Mouse (Mus musculus) regulatory T cell (primary cell): ENCODE results near the gene Anapc15.

ENCODE experiments used
- in situ Hi-C: fragments of 300-600 bp; cut with MboI, MseI; formaldehyde crosslinking; loops from one replicate; pipeline ENCODE4 v1.15.1; 2025; ENCODE audit warnings: high pct_unique_total_duplicates

The Anapc15 gene

DNA sequence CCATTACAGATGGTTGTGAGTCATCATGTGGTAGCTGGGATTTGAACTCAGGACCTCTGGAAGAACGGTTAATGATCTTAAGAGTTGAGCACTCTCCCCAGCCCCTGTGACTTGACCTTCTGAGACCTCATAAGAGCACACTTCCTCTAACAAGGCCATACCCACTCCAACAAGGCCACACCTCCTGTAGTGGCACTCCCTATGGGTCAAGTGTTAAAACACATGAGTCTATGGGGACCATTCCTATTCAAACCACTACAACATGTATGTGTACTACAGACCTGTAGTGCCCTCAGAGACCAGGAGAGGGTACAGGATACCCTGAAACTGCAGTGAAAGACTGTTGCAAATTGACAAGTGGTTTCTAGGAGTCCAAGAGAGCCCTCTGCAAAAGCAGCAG lies 15.6 kb upstream of the Anapc15 start:
- in situ Hi-C loops, result loop anchor here (10.0 kb wide), 2 partner anchors 173 to 1653 kb away; no protein-coding TSS in a partner anchor

DNA sequence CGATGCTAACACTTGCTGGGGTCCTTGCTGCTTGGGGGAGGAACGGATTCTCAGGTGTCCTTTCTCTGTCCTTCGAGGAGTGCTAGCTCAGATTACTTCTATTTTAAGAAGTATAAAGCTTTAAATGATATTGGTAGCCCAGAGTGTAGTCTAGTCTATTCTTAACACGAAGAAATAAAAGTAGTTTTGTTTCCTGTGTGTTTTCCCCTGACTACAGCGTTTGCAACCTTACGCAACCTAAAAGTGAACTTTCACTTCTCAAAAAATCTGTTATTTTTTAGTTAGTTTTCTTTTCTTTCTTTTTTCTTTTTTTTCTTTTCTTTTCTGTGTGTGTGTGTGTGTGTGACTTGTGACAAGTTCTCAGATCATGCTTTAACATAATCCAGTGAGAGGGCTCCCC lies 11.8 kb upstream of the Anapc15 start:
- in situ Hi-C loops, result no loop called here

DNA sequence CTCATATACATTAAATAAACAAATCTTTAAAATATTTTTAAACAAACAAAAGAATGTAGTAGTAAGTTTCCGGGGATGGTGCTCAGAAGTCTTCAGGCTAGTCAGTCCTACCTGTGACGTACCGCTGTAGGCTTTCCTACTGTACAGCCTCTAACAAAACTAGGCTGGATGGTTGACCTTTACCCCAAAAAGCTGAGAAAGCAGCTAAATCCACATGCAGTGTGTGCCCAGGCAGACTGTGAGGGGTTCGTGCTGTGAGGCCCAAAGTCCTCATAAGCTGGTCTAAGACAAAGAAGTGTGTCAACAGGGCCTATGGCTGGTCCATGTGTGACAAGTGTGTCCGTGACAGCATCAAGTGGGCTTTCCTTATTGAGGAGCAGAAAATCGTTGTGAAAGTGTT lies 10.7 kb upstream of the Anapc15 start:
- in situ Hi-C loops, result no loop called here

DNA sequence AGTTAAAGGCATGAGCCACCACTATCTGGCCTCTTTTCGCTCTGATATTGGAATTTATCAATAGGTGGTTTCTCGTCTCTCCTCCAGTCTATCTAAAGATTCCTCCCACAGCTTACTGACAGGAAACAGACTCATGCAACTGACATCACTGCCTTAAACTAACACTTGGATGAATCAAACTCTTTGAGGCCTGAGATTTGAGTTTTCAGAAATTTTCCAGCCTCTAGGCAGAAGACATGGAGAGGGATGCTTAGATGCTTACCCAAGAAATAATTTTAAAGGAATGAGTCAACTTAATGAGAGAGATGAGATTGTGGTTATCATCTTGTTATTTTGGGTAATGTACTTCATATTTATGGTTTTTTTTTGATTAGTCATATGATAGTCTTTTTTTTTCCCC lies 9.7 kb upstream of the Anapc15 start:
- in situ Hi-C loops, result no loop called here

DNA sequence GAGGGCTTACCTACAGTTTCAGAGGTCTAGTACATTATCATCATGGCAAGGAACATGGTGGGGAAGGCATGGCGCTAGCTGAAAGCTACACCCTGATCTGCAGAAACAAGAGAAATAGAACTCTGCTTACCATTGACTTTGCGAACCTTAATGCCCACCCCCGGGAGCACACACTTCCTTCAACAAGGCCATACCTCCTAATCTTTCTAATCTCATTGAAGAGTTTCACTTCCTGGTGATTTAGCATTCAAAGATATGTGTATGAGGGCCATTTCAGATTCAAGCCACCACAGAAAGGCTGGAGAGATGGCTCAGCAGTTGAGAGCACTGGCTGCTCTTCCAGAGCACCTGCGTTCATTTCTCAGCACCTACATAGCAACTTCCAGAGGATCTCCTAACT lies 6.4 kb upstream of the Anapc15 start, which contains the start of gene Folr2:
TSS of gene Folr2 (minus strand) at position 101 of the 400 bp plus-strand sequence.
- in situ Hi-C loops, result no loop called here

DNA sequence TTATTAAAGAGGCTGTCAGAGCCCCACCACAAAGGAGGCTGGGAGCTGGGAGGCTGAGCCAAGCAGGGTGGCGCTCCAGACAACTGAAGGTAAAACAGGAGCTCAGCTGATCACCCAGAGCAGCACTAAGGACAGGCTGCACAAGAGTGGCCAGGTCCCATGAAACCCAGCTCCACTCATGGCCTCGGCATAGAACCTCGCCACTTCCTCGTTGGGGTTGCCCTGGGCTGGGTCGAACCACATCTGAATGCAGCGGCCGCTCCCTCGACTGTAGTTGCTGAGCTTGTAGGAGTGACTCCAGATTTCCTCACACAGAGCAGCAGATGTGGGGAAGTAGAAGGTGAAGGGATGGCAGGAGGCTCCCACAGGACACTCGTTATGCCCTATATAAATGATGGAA lies 5.2 kb upstream of the Anapc15 start:
- in situ Hi-C loops, result no loop called here

DNA sequence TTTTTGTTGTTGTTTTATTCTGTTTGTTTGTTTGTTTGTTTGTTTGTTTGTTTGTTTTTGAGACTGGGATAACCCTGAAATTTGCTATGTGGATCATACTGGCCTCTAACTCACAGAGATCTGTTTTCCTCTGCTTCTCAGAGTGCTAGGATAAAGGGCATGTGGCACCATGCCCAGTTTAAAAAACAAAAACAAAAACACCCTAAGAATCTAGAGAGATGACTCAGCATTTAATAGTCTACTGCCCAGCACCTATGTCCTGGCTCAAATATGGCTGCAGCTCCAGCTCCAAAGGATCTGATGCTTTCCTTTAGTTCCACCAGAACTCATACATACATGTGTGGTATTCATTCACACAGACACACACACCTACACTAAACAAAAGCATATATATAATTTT lies 2.5 kb upstream of the Anapc15 start:
- in situ Hi-C loops, result no loop called here

DNA sequence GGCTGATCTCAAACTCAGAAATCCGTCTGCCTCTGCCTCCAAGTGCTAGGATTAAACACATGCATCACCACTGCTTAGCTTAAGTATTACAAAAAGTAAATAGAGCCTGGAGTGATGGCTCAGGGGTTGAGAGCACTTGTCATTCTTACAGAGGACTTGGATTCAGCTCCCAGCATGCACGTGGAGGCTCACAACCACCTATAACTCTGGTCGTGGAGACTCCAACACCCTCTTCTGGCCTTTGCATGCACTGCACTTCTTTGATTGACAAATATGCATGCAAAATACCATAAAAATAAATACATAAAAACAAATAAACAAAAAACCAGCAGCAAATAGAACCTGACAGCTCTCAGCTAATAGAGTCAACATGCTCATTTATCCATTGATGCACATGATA lies 1.2 kb upstream of the Anapc15 start:
- in situ Hi-C loops, result no loop called here

DNA sequence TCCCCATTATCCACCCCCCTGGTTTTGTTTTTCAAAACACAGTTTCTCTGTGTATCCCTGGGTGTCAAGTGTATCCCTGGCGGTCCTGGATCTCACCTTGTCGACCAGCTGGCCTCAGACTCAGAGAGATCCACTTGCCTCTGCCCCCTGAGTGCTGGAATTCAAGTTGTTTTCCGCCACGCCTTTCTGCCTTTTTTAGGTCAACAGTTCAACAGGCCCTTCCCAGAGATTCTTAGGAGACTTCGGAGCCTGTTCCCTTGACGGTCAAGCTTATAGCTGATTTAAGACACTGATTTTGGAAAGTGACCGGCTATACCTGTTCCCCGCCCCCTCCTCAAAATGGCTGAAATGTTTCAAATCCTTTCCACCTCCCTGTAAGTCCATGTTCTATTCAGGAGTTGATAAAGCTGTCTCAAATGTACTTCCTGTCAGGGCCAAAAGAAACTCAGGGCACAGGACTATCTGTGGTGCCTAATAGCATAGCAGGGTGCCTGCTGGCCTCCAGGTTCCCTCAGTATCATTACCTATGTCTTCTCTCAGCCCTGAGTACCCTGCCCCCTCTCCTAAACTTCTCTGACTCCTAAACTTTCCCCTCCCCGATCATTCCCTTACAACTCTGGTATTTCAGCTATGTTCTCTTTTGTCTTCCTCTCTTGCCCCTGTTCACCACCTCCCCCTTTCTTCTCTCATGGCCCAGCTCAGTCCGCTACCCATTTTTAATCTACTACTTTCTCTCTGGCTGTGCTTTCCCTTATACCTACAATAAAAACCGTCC lies 3.2 kb downstream of the Anapc15 start:
- in situ Hi-C loops, result no loop called here

DNA sequence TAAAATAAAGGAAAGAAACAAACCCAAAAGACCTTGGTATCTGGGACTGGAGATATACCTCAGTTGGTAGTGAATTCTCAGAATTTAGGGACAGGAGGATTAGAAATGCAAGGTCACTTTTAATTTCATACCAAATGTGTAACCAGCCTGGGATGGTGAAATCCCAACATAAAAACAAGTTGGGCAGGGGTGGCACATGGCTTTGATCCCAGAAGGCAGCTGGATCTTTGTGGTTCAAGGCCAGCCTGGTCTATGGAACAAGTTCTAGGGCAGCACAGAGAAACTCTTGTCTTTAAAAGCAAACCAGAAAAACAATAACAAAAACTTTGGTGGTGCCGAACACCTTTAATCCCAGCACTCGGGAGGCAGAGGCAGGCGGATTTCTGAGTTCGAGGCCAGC lies 4.0 kb downstream of the Anapc15 start:
- in situ Hi-C loops, result no loop called here

DNA sequence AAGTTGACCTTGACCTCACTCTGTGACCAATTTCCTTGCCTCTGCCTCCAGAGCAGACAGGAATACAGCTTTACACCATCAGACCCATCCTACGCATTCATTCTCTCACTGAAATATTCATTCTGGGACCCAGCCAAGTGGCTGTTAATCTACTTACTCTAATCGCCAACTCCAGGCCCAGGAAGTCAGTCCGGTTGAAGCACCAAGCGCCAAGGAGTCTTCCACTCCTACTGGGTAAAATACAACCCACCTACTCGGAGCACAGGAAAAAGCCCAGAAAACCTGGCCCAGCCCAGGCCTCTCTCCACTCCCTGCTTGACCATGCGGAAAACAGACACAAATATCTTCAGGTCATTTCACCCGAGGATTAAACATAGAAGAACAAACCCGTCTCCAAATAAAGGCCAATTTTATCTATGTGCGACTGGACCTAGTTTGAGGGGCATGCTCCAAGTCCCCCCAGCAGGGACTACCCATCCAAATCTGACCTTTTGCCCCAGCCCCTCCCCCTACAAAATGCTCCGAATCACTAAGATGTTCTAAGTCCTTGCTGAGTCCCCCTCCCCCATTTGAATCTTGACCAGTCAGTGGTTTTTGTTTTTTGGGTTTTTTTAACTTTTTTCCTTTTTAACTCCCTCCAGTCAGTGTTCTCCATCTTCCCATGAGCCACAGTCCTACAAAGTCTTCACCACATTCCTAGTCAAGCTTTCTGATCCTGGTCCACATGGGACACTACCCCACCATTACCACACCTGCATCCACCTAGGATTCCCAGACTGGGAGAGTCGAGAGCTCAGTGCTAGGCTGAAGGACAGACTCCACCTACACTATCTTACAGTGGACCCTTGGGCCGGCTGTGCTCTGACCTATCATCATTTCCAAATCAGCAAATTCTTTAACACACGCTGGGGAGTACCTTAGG lies 5.0 kb downstream of the Anapc15 start:
- in situ Hi-C loops, result no loop called here

DNA sequence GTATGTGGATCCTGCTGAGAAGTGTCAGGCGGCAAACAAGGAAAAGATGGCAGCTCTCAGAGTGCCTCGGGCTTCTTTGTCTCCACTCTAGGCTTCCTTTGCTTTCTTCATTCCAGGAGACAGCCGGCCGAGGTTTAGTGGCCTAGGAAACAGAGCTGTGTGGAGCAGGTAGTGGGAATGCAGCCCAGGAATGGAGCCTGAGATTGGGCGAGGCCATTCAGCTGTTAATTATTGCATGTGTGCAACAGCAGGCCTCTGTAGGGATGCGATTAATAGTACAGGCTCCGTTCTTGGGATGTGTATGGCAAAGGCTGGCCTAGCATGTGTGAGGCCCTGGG lies 5.6 kb downstream of the Anapc15 start:
- in situ Hi-C loops, result no loop called here

DNA sequence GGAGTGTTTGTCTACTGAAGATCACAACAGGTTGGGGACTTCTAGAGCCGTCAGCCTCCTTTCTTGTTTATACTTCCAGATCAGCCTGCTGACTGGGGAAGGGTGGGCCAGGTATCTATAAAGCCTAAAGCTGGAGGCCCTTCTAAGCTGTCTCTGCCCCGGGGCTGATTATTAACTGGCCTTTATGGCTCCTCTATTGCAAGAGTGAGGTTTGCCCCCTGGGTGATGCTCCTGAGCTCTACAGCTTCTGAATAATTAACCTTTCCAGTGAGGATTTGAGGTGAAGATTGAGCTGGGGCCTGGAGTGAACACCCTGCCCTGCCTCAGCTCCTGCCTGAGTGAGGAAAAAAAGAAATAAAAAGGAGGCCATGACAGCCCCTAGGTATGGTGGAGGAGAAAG lies 7.1 kb downstream of the Anapc15 start, which contains the start of gene Folr1:
TSS of gene Folr1 (minus strand) at position 160 of the 400 bp plus-strand sequence.
- in situ Hi-C loops, result no loop called here

DNA sequence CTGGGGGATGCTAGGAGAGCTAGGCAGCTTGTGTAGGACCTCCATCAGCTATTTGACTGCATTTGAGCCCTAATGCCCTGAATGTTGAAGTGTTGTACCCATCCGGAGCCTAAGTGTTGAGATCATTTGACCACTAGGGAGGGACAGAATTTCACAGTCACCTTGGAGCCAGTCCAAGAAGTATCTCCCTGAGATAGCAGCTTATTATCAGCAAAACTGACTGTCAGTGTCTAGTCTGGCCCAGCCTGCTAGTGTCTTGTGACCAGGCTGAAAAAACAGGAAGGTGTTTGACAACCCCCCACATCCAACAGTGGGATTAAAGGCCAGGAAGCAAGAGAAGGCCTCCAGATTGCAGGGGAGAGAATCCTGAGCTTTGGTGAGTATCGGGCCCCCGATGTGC lies 7.8 kb downstream of the Anapc15 start:
- in situ Hi-C loops, result no loop called here

DNA sequence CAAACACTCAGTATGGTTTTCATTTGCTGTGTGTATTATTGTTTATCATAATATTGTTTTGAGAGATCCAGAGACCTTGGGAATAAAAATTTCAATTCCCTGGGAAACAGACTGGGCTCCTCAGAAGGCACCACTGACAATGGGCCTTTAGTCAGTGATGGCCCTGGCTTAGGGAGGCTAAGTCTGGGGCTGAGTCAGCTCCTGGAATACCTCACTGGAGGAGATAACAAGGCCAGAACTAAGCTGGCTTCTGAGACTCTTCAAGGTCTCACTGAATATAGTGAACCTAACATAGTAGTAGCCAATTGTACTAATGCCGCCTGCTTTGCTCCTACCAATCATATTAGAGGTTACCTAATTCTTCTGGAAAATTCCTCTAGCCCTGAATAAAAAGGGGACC lies 12.5 kb downstream of the Anapc15 start:
- in situ Hi-C loops, result no loop called here

DNA sequence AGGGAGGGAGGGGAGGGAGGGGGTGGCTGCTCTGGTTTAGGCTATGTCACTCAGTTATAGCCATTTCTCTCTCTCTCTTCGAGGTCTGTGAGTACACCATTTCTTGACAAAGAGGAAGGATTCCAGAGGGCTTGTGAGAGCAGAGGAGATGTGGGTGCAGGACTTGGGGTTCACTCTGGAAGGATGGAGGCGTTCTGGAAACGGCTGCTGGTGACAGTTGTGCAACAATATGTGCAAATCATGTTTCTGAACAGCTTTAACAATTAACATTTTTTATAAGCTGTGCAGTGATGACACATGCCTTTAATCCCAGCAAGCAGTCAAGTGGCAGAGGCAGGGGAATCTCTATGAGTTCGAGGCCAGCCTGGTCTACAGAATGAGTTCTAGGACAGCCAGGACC lies 17.3 kb downstream of the Anapc15 start:
- in situ Hi-C loops, result no loop called here

DNA sequence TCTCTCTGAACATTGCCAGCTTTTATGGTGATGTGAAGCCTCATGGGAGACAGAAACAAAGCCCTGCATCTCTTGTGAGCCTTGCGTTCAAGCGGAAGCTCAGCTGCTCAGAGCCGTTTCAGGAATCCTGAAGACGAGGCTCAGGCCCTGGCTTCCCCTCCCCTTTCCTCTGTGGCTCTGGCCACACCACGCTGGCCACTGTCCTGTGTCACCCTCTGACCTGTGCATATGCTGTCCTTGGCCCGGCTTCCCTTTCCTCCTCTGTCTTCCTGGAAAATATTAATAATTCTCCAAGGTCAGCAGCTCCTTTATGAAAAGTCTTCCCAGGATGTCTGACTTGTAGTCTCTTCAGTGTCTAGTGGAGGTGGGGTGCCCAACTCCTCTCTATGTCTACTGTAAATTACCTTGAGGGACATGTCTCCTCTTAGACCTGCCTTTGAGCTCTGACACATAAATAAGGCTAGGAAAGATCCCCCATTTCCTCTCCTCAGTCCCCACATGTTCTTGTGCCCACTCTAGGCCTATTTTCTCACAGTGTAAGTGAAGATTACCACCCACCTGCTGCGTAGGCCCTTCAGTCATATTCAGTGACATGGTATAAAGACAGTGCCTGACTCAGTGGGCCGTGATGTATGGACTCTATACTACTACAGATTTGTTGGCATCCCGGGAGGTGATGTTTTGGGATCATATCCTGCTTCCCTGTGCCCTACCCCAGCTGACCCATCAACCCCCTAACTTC lies 19.1 kb downstream of the Anapc15 start:
- in situ Hi-C loops, result no loop called here

DNA sequence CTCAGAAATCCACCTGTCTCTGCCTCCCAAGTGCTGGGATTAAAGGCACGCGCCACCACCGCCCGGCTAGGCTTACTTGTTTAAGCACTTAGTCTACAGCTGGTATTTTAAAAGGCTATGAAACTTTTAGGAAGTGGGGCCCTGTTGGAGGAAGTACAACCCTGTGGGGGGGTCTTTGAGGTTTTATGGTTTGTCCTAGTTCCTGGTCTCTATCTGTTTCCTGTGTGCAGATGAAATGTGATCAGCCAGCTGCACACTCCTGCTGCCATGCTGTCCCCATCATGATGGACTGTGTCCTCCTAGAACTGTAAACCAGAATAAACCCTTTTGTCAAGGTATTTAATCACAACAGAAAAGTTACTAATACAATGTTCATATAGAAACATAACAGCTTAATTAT lies 20.6 kb downstream of the Anapc15 start:
- in situ Hi-C loops, result no loop called here

DNA sequence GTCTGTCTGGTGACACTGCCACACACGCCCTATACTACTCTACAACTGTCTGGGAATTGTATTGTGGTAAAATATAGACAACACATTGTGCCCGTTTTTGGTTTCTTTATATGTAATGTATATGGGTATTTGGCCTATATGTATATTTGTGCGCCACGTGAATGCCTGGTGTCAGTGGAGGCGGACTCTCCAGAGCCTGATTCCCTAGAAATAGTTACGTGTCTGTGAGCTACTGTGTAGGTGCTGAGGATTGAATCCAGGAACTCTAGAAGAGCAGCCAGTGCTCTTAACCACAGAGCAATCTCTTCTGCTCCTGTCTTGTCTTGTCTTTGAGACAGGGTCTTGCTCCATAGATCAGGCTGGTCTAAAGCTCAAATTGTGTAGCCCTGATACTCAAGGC lies 22.8 kb downstream of the Anapc15 start:
- in situ Hi-C loops, result no loop called here

DNA sequence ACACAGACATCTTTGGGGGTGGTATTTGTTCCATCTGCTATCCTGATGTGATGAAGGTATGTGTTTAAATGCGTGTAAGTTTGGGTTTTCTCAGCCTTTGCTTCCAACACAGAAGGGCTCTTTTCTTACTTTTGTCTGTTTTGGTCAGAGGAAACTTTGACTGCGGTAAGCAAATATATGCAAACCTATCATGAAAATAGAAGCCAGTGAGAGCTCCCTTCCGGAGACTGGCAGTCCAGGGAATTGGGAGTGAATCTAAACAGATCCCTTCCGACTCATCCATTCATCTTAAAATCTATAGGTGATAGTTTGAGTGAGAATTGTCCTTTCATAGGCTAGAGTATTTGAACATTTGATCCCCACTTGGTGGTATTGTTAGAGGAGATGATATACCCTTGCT lies 24.9 kb downstream of the Anapc15 start:
- in situ Hi-C loops, result no loop called here

DNA sequence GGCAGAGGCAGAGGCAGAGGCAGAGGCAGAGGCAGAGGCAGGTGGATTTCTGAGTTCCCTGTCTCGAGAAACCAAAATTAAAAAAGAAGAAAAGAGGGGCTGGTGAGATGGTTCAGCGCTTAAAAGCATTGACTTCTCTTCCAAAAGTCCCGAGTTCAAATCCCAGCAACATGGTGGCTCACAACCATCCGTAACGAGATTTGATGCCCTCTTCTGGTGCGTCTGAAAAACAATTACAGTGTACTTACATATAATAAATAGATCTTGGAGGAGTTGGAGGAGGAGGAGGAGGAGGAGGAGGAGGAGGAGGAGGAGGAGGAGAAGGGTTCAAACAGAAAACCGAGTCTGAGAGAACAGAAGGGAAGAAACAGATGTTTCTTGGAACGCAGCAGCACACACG lies 32.2 kb downstream of the Anapc15 start:
- in situ Hi-C loops, result loop anchor here (5.0 kb wide), 1 partner anchor 37 kb away; the partner anchor contains the start of genes Lrrc51 and Numa1
